Mouse (Mus musculus) forebrain, embryonic 12.5 days (tissue): ENCODE measurements at regions not wholly inside any gene's neighbourhood (a gene's known extent, or its start where the extent isn't known, plus 50 kb on each side); places are given as distances from the start of the nearest gene placed in this dataset.

Experiments
- ATAC-seq: fragments of 200-750 bp; cut with Nextera tagmentation; 2 replicates; pipeline ENCODE4 v1.8.0; 2017; ENCODE audit warnings: moderate TSS enrichment; ENCODE audit not compliant: low FRiP score
- H3K27ac ChIP-seq: fragments of 300-500 bp; sonication (generic); 2 replicates; pipeline ENCODE4 v1.5.1; 2016; ENCODE audit warnings: mild to moderate bottlenecking
- H3K27me3 ChIP-seq: fragments of 300-500 bp; sonication (generic); 2 replicates; pipeline ENCODE4 v1.6.1; 2016; ENCODE audit warnings: mild to moderate bottlenecking
- H3K36me3 ChIP-seq: fragments of 300-500 bp; sonication (generic); replicated peaks from 2 replicates; pipeline ENCODE4 v1.6.1; 2016; ENCODE audit warnings: mild to moderate bottlenecking
- H3K4me1 ChIP-seq: fragments of 300-500 bp; sonication (generic); 2 replicates; pipeline ENCODE4 v1.6.1; 2016
- H3K4me2 ChIP-seq: fragments of 300-500 bp; sonication (generic); 2 replicates; pipeline ENCODE4 v1.6.1; 2016; ENCODE audit warnings: mild to moderate bottlenecking, moderate library complexity
- H3K4me3 ChIP-seq: fragments of 300-500 bp; sonication (generic); replicated peaks from 2 replicates; pipeline ENCODE4 v1.5.1; 2016; ENCODE audit warnings: mild to moderate bottlenecking
- H3K9ac ChIP-seq: fragments of 300-500 bp; sonication (generic); 2 replicates; pipeline ENCODE4 v1.6.1; 2016; ENCODE audit warnings: mild to moderate bottlenecking
- H3K9me3 ChIP-seq: fragments of 300-500 bp; sonication (generic); 2 replicates; pipeline ENCODE4 v1.6.1; 2016
- WGBS: fragments of 180-500 bp; shearing (Covaris S2); methylation state at CpG from one replicate; pipeline ENCODE4 v1.1.7; 2016; 5-methylcytosine and 5-hydroxymethylcytosine counted together

GRCm38 (mm10) chr3:56844681-56845461, 456.9 kb downstream of the Tm4sf1 start:
- Histone ChIP-seq H3K9me3 (no peaks in the 10 kb centered on the region), H3K27ac (peak overlapping the region; percentile 75), H3K4me1 (peaks cover 10% of the 10 kb centered on the region), H3K36me3 (no peaks in the 10 kb centered on the region), H3K27me3 (no peaks in the 10 kb centered on the region), H3K4me2 (peak overlapping the region; percentile 35), H3K9ac (no peak overlapping the region), H3K4me3 (no peak overlapping the region)
- WGBS, result 22% methylated on average over 6 of the region's 6 CpGs
- ATAC-seq, result peak; percentile 95

DNA sequence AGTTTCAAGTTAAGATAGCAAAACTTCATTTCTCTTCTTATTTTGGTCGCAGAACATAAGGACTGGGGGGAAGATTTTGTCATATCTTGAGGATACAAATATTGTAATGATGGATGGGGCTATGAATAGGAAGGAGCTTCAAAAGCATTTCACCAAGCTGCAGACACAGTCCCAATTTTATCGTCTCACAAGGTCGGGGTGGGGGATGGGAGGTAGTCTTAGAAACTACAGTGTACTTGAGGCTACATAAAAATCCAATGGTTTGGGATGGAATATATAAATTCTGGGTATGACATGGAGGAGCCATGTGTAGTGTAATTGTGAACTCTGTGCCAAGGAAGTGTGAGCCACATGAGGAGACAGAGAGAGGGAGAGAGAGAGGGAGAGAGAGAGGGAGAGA, 464.6 kb downstream of the Tm4sf1 start:
- Histone ChIP-seq H3K4me3 (no peak overlapping the region), H3K9me3 (no peaks in the 10 kb centered on the region), H3K4me1 (no peaks in the 10 kb centered on the region), H3K9ac (no peak overlapping the region), H3K36me3 (no peaks in the 10 kb centered on the region), H3K27ac (no peak overlapping the region), H3K4me2 (no peak overlapping the region), H3K27me3 (no peaks in the 10 kb centered on the region)
- 77% methylated on average over 3 of the region's 3 CpGs for WGBS
- ATAC-seq, result no peak

GRCm38 (mm10) chr3:56830315-56831097, 471.3 kb downstream of the Tm4sf1 start:
- Histone ChIP-seq H3K4me1 (no peaks in the 10 kb centered on the region), H3K27me3 (no peaks in the 10 kb centered on the region), H3K27ac (0 out of 2 replicates have a peak overlapping the region, but pooled peaks have one; percentile 31), H3K36me3 (no peaks in the 10 kb centered on the region), H3K9me3 (no peaks in the 10 kb centered on the region), H3K4me2 (no peak overlapping the region), H3K9ac (no peak overlapping the region), H3K4me3 (no peak overlapping the region)
- WGBS, result 56% methylated on average over 4 of the region's 4 CpGs
- ATAC-seq, result peak; percentile 63; the same call in 1 of the 2 replicates

- no peak overlapping the region for H3K27ac ChIP-seq
- no peaks in the 10 kb centered on the region for H3K36me3 ChIP-seq
- no peak overlapping the region for H3K9ac ChIP-seq
- H3K4me1 ChIP-seq, result no peaks in the 10 kb centered on the region
- no peak overlapping the region for H3K4me3 ChIP-seq
- WGBS, result 67% methylated on average over 4 of the region's 4 CpGs
- ATAC-seq, result no peak
- no peaks in the 10 kb centered on the region for H3K27me3 ChIP-seq
- no peaks in the 10 kb centered on the region for H3K9me3 ChIP-seq
- H3K4me2 ChIP-seq, result no peak overlapping the region
These were observed 477.6 kb downstream of the Tm4sf1 start for GRCm38 (mm10) chr3:56824157-56824556.

- H3K27ac ChIP-seq, result no peak overlapping the region
- H3K9ac ChIP-seq, result no peak overlapping the region
- H3K9me3 ChIP-seq, result no peaks in the 10 kb centered on the region
- 84% methylated on average over 1 of the region's 1 CpGs for WGBS
- no peak overlapping the region for H3K4me2 ChIP-seq
- no peak overlapping the region for H3K4me3 ChIP-seq
- no peaks in the 10 kb centered on the region for H3K4me1 ChIP-seq
- H3K27me3 ChIP-seq, result no peaks in the 10 kb centered on the region
- H3K36me3 ChIP-seq, result no peaks in the 10 kb centered on the region
- no peak for ATAC-seq
These were observed 491.2 kb downstream of the Tm4sf1 start for GRCm38 (mm10) chr3:56810548-56811071.

- H3K4me3 ChIP-seq, result no peak overlapping the region
- no peaks in the 10 kb centered on the region for H3K4me1 ChIP-seq
- no peaks in the 10 kb centered on the region for H3K36me3 ChIP-seq
- no peak overlapping the region for H3K9ac ChIP-seq
- WGBS, result 75% methylated on average over 1 of the region's 1 CpGs
- H3K27ac ChIP-seq, result no peak overlapping the region
- ATAC-seq, result no peak
- no peak overlapping the region for H3K4me2 ChIP-seq
- H3K9me3 ChIP-seq, result no peaks in the 10 kb centered on the region
- no peaks in the 10 kb centered on the region for H3K27me3 ChIP-seq
These were observed 508.7 kb downstream of the Tm4sf1 start for GRCm38 (mm10) chr3:56793054-56793453.

DNA sequence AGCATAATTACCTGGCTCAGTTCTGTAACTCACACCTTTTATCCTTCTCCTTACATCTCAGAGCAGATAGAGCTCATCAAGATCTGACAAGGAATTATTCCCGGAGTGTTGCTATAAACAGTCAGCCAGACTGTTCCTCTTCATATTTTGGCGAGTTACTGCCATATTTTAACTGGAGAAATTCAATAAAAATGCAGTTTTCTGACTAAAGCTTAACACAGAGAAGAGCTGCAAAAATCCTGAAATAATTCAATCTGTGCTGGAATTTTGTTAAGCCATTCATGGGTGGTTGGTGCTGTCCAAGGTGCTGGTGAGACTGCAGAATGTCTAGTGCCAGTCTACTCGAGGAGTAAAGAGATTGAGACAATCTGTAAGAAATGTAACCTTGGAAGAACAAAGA, 512.6 kb downstream of the Tm4sf1 start:
- Histone ChIP-seq H3K4me1 (no peaks in the 10 kb centered on the region), H3K9ac (no peak overlapping the region), H3K27me3 (no peaks in the 10 kb centered on the region), H3K27ac (no peak overlapping the region), H3K9me3 (no peaks in the 10 kb centered on the region), H3K36me3 (no peaks in the 10 kb centered on the region), H3K4me2 (no peak overlapping the region), H3K4me3 (no peak overlapping the region)
- WGBS, result 53% methylated on average over 3 of the region's 3 CpGs
- ATAC-seq, result no peak

DNA sequence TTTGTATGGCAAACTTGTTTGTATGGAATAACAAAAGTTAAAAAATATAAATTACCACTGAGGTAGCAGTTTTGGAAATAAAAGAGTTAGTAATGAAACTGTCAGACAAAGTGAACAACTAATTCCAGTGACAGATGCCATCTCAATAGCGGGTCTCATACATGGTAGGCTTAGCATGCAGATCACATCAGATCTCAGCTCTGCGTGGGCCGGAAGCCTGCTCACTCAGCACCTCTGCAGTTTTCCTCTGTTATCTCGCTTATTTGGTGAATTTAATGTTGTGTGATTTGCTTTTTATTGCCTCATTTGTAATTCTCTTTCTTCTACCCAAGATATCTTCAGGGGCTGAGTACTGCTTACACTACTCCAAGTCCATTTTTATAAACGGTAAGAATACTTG, 527.9 kb downstream of the Tm4sf1 start:
- Histone ChIP-seq H3K4me2 (no peak overlapping the region), H3K9ac (no peak overlapping the region), H3K27ac (no peak overlapping the region), H3K9me3 (no peaks in the 10 kb centered on the region), H3K4me1 (no peaks in the 10 kb centered on the region; the same call in 1 of the 2 replicates), H3K27me3 (no peaks in the 10 kb centered on the region), H3K36me3 (no peaks in the 10 kb centered on the region), H3K4me3 (no peak overlapping the region)
- ATAC-seq, result no peak
- 88% methylated on average over 5 of the region's 5 CpGs for WGBS

DNA sequence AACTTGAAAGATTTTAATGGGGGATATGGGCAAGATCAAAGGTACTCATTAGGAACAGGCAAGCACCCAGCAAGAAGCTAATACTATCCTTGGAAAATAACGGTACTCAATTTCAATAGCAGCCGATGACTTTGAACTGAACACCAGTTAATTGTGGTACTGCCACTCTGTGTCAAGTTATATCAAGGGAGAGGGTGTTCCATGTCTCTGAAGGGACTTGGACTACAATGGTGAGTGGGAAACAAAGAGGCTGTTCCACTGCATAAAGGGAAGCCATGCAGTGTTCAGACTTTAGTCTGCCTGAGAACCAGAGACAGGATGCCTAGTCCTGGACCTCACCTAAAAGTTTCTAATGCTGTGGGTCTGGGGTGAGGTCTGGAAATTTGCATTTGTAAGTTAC, 531.6 kb downstream of the Tm4sf1 start:
- Histone ChIP-seq H3K9me3 (no peaks in the 10 kb centered on the region), H3K27me3 (no peaks in the 10 kb centered on the region), H3K4me3 (no peak overlapping the region), H3K4me2 (no peak overlapping the region), H3K9ac (no peak overlapping the region), H3K4me1 (no peaks in the 10 kb centered on the region; the same call in 1 of the 2 replicates), H3K36me3 (no peaks in the 10 kb centered on the region), H3K27ac (no peak overlapping the region)
- WGBS, result 27% methylated on average over 2 of the region's 2 CpGs
- 0 out of 2 replicates have a peak, but pooled peaks have one; percentile 49 for ATAC-seq

DNA sequence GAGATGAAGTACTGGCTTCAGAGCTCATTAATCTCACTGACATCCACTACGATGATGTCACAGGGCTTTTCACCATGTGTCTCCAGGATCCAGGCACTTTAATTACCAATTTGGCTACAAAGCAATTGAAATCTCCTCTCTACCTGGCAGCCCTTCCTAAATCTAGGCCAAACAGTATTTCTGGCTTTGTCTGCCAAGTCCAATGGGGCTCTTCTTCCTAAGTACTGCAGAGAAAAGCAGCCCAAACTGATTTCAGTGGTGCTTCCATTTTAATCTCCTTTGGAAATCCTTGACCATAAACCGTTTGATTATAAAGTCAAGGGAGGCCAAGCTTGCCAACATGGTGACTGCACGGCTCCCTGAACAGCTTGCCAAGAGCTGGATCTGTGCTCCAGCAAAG, 534.7 kb downstream of the Tm4sf1 start:
- 86% methylated on average over 3 of the region's 3 CpGs for WGBS
- no peak overlapping the region for H3K27ac ChIP-seq
- ATAC-seq, result no peak

DNA sequence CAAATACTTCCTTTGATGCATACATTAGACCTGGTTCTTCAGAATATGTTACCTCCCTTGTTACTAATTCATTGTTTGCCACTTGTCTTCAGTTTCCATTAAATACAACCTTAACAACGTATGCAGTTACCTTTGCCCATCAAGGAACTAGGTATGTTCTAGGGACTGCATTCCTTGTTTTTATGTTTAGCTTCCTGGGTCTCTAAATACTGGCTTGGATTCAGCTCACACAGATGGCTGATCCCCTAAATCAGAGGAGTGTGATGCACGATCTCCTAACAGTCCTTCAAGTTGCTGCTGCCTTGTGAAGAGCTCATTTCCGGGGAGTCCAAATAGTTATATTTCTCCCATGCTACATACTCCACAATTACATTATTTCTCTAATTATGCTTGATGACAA, 537.5 kb downstream of the Tm4sf1 start:
- Histone ChIP-seq H3K27me3 (no peaks in the 10 kb centered on the region), H3K4me1 (no peaks in the 10 kb centered on the region), H3K4me3 (no peak overlapping the region), H3K36me3 (no peaks in the 10 kb centered on the region), H3K9me3 (no peaks in the 10 kb centered on the region), H3K27ac (no peak overlapping the region), H3K9ac (no peak overlapping the region), H3K4me2 (no peak overlapping the region)
- no peak for ATAC-seq
- 92% methylated on average over 3 of the region's 3 CpGs for WGBS

More for the DNA sequence above, 534.7 kb downstream of the Tm4sf1 start:
- Histone ChIP-seq H3K36me3 (no peaks in the 10 kb centered on the region), H3K27me3 (no peaks in the 10 kb centered on the region), H3K4me3 (no peak overlapping the region), H3K9me3 (no peaks in the 10 kb centered on the region), H3K4me1 (no peaks in the 10 kb centered on the region; the same call in 1 of the 2 replicates), H3K9ac (no peak overlapping the region), H3K4me2 (no peak overlapping the region)

- Histone ChIP-seq H3K9ac (no peak overlapping the region), H3K4me1 (no peaks in the 10 kb centered on the region), H3K27ac (no peak overlapping the region), H3K36me3 (no peaks in the 10 kb centered on the region), H3K4me2 (no peak overlapping the region), H3K9me3 (no peaks in the 10 kb centered on the region), H3K4me3 (no peak overlapping the region), H3K27me3 (no peaks in the 10 kb centered on the region)
- WGBS, result 89% methylated on average over 6 of the region's 6 CpGs
- no peak for ATAC-seq
These were observed 537.9 kb downstream of the Tm4sf1 start for GRCm38 (mm10) chr3:56763896-56764295.
